Mouse (Mus musculus) liver (tissue): Measurements from ENCODE around the gene Pecam1.
"Not testable (repeated sequence)": the region's sequence is repeated elsewhere in the genome, so short reads cannot be mapped to it uniquely, and the experiment has no call there.

Experiments
- DNase-seq: peaks from one replicate; pipeline ENCODE4 v3.0.0-alpha.2; 2020; ENCODE audit warnings: mixed read lengths

The Pecam1 gene

DNA sequence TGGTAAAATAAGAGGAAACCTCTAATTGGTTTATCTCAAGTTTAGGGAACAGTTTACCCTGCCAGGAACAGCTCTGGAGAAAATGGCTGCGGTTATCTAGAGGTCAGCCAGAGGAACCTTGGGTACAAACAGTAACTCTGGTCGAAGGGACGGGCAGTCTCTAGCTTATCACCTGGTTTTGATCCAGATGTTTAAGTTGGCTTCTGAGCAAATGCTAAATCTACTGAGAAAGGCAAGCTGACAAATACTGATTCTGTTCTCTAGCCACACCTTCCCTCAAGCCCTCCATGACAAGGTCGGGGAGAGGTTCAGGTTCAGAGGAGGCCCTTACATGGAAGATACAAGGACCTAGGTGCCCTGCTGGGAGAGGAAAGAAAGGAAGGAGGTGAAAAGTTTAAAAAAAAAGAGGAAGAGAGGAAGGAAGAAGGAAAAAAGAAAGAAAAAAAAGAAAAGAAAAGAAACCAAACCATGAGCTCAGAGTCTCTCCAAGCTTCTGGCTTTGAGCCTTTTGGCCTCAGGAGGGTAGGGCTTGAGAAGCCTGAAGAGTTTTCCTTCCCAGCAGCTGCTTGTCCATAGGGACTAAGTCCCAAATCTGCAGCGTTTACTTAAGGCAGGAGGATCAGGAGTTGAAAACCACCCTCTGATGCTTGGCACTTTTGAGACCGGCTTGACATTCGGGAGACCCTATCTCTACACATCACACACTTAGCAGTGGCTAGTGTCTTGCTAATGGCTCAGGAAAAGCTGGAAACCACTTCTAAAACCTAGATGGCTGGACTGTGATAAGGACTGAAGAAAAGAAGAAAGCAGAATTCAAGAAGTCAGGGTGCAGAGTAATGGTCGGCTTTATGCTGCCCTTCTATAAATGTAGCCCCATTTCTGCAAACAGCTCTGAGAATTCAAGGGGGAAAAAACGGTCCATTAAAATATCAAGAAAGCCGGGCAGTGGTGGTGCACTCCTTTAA, 21.7 kb downstream of the Pecam1 start:
- no peak for DNase-seq

DNA sequence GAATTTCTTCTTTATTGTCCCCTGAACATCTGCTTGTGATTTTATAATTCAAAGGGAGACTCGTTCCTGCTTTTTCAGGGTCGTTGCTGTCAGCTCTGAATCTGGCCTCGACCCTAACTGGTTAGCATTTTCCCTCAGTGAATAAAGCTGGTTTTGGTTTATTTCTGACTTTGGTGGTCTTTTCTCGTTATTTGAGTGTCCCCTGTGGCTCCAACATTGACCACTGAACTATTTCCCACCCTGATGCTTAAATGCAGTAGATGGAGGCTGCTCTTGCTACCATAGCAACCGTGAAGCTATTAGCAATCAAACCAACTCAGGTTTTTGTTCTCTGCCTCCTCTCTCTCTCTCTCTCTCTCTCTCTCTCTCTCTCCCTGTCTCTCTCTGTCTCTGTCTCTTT, 22.5 kb downstream of the Pecam1 start:
- DNase-seq: no peak

DNA sequence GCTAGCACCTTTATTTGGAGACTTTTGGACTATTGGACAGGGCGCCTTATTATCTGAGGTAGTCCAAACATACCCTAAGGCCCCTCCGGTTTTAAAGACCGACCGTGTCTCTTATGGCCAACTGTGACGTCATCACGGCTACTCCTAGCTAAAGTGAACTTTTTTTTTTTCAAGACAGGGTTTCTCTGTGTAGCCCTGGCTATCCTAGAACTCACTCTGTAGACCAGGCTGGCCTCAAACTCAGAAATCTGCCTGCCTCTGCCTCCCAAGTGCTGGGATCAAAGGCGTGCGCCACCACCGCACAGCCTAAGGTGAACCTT, 25.6 kb downstream of the Pecam1 start:
- DNase-seq: not testable (repeated sequence)

DNA sequence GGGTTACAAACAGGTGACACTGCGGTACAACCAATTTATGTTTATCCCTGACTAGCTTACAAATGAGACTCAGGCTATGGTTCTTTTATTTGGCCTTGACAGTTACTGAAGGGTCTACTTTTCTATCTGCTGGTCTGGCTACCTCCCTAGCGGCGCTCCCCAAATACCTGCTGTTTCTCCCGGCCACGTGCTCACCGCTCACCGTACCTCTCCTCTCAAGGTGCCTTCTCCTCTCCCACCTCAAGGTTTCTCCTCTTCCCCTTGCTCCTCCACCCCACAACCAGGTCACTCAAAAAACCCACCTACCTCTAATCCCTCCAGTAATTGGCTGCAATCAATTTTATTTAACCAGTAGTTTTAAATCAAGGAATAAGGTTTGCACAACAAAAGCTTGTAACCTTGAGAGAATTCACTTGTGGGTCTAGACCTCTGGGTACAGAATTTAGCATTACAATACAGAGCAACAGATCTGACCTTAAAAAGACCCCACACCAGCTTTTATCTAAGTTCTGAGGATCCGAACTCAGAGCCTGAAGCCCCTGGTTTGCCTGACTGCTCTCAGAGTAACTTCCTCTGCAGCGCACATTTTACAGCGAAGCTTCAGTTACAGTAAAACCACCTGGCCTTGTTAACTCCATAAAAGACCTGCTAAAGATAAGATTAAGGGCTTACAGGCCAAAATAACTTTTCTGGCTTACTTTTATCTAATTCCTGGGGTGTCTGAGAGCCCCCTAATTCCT, 26.1 kb downstream of the Pecam1 start:
- DNase-seq: no peak

DNA sequence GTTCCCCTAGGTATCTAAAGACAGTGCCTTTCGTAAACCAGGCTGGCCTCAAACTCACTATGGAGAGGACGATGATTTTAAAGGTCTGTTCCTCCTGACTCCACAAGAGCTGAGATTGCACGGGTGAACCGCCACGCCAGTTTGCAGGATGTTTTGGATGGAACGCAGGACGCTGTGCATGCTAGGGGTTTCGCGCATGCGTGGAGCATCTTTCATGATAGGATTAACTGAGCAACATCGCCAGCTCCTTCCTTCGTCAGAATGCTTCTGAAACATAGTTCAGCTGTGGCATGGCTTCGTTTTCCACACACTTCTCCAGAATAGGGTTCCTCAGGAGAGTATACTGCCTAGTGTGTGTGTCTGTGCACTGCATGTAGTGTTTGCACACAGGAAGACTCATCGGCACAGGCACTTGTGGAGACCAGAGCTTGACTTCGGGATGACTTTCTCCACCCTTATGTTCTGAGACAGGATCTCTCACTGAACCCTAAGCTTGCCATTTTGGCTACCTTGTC, 26.8 kb downstream of the Pecam1 start:
- DNase-seq: peak; percentile 34

DNA sequence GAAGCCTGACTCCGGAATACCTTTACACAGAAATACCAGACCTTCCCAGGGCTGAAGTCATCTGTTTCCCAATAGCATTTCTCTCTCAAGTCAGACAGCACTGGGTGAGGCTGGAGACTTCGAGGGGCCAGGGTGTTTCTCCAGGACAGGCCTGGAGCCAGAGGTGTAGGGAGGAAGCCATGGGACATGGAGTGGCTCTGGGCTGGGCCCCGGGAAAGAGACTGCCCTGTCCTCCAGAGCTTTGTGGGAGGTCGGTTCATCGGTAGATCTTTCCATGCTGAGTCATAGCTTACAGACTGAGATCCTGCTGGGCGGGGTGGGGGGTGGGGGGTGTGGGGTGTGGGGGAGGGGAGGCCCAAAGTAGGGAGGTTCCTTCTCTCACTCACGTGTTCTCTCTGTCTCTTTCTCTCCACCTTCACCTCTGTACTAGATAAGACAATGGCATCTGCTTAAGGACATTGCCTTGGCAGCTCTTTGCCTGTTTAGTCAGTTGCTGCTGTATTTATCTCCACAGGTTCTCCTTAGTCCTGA, 27.5 kb downstream of the Pecam1 start:
- DNase-seq: peak; percentile 70

DNA sequence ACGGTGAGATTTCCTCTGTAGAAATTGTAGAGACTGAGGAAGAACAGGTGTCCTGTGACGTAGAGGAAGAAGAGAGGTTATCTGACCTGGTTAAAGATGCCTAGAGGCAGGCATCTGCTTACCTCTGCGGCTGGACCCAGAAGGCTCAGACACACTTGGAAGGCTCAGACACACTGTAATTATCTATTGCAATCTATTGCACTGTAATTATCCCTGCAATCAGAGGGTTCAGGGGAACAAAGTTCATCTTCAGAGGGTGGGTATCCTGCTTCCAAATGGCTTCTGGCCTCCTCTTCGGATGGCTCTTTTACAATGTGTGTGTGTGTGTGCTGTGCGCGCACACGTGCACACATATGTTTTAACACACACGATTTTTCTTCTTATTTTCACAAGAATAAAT, 30.0 kb downstream of the Pecam1 start:
- no peak for DNase-seq

DNA sequence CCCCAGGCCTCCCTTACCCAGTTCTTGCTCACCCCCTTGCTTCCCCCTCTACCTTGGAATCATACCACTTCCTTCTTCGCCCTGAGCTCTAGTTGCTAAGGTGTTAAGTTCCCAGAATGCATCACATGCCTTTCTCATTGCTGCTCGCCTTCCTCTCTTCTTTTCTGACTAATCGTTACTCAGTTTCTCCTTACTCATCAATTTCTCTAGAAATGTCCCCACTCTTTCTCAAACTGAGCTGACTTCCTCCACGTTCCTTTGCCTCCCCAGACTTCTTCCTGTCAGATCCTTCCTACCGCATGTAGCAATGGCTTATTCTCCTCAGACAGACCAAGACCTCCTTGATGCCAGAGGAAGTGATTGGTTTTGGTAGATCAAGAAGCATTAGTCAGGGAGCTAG, 33.9 kb downstream of the Pecam1 start:
- DNase-seq: no peak

DNA sequence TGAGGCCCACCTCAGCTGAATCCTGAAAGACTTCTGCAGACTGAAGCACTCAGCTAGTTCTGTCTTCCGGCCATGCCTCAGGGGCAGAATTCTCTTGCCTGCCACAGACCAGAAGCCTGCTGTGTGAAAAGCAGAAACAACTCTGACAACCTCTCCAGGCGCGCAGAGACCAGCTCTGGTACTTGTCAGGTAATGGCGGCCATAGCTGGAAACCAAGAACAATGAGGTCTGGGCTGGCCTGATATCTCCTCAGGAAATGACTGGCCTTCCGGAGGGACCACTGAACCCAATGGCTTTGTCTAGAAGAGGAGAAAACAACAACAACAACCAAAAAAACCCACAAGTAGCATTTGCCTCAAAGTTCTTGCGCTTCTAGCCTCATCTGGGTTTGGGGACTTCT, 35.4 kb downstream of the Pecam1 start:
- DNase-seq: peak; percentile 26

DNA sequence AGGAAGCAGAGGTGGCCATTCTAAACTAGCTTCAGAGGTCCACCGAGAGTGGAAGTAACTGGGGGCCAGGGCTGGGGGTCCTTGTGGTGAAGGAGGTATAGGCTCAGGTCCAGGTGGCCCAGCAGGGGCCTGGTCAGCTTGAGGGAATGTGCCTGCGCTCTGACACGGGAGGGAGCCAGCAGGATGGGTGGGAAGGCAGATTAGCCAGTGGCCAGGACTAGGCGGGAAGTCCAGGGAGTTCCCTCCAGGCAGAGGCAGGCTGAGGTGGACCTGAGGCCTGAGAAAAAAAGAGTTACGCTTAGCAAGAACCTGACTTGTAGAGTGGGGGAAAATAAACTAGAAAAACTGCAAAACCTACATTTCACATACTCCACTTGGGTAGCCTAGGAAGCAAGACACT, 39.6 kb downstream of the Pecam1 start:
- no peak for DNase-seq

DNA sequence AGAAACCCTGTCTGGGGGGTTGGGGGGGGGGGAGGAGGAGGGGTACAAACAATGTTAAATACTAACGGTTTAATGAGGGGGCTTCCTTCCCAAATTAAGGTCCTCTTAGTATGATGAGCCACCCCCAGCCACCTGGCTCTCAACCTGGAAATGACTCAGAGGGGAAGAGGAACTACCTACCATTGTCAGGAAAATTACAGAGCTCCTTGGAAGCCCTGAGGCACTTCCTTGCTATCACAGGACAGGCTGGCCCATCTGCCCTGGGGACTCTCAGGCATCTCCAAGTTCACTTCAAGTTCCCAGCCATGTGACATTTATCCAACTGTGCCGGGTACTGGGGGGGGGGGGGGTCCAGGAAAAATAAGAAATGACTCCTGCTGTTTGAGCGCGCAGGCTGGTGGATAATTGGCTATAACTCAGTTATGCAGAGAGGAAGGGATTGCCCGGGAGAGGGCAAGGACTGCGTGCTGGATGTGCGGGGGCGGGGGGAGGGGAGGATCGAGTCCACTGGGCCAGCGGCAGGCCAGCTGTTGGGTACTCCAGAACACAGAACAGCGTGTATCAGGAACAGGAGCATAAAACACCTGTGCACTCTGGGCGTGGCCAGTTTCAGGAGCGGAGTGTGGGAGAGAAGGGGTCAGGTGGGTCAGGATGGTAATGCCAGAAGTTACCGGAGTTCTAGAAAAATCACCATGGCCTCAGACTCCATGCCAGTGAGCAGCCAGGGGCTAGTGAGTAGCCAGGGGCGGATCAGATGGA, 41.0 kb downstream of the Pecam1 start:
- no peak for DNase-seq

DNA sequence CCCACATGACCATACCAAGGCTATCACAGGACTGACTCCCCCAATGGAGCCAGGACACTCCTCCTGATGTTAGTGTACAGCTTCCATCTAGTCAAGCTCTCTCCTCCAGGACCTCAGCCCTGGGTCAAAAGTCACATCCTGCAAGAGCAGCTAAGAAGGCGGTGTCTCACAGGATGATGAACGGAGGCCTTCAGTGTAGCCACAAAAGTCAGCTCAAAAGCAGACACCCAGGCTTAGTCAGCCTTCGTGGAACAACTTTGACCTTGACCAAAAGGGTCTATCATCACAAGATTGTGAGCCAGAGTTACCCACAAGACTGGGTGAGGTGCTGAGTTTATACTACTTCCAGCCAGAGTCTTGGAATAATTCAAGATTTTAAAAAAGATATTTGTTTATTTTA, 42.6 kb downstream of the Pecam1 start:
- no peak for DNase-seq

DNA sequence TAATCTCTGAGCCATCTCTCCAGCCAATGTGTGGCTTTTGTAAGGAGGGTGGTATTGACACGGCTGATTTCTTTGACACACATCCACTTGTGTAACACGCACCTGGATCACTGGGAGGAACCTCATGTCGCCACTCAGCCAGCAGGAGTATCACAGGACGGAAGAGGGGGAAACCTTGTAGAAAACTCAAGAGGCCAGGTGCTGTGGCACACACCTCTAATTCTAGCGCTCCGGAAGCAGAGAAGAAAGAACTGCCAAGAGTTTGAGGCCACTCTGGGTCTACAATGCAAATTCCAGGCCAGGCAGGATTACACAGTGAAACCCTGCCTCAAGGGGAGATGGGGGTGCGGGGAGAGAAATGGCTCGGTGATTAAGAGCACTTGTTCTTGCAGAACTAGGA, 43.3 kb downstream of the Pecam1 start:
- DNase-seq: no peak

DNA sequence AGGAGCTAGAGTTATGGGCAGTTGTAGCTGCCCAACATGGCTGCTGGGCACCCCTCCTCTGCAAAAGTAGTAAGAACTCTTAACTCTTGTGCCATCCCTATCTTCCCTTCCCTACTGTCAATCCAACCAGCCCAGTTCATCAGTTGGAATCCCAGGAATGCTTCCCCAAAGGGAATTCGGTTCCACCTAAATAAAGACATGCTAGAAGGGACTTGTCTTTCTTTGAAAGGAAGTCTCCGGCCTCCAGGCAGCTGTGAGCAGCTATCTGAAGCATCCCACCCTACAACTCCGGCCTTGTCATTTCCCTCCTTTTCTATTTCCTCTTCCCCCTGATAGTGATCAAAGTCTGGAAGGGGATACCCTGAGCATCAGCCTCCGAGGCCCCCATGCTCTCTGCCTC, 44.2 kb downstream of the Pecam1 start:
- DNase-seq: no peak

DNA sequence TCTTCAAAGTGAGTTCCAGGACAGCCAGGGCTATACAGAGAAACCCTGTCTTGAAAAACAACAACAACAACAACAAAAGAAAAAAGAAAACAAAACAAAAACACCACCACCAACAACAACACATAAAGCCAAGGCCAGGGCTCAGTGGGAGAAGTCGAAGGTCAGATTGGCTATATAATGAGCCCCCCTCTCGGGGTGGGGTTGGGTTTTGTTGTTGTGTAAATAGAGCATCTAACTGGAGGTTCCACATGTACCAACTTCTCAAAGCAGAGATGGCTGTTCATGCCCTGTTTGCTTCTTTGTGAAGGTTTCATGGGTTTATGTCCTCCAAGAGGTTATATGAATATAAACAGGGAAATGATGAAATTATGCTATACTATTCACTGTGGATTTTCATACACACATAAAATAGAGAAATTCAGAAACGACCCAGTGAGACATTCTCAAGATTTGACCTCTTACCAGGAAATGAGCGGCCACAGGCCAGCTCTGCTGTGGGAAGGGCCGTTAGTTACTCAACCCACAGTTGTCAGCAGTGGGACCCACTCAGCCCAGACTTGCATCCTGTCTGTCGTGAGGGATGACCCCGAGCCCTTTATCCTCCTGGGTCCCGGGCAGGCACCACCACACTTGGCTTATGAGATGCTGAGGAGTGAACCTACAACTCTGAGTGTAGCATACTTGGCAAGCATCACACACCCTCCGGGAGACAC, 45.9 kb downstream of the Pecam1 start:
- no peak for DNase-seq

DNA sequence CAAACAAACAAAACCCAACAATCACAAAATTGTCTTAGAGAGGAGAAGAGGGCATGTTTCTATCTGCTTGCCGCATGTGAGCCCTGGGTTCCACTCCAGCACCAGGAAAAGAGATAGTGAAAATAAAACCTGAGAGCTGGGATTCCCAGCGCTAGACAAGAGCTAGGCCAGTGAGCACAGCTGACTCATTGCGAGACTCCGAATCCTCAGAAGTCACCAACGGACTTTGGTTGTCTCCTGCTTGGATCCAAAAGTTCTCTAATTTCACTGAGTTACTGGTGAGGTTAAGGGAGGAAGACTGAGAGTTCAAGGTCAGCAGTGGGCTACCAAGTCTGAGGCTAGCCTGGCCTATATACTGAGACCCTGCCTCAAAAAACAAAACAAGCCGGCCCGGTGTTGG, 46.5 kb downstream of the Pecam1 start:
- no peak for DNase-seq

DNA sequence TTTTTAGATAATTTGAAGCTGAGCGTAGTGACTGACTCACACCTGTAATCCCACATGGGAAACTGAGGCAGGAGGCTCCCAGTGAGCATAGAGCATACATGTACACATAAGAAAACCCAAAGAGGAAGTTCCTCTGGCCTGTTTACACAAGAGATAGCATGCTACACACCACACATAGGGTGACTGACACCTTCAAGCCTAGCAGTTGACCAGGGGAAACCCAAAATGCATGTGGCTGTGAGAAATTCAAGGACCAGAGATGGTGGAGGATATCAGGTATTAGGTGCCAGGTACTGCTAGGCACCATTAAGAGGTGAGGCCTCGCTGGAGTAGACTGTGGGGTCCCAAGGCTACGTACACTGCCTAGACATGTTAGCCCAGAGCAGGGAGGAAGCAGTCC, 47.8 kb downstream of the Pecam1 start:
- no peak for DNase-seq

DNA sequence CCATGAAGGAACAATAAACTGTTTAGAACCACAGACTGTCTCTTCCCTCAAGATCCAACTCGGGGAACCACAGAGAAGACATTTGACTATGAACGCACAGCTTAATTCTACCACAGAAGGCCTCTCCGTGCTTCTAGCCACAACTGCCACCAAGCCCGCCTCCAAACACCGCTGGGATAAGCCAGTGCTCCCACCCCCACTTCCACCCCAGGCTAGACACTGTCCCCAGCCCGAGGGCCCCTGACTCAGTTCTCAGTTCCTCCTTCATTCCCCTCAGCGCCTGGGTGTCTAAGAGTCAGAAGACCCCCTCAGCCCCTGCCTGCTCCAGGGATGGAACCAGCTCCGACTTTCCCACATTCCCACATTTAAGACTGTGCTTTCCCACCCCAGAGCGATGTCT, 48.8 kb downstream of the Pecam1 start:
- peak; percentile 24 for DNase-seq

DNA sequence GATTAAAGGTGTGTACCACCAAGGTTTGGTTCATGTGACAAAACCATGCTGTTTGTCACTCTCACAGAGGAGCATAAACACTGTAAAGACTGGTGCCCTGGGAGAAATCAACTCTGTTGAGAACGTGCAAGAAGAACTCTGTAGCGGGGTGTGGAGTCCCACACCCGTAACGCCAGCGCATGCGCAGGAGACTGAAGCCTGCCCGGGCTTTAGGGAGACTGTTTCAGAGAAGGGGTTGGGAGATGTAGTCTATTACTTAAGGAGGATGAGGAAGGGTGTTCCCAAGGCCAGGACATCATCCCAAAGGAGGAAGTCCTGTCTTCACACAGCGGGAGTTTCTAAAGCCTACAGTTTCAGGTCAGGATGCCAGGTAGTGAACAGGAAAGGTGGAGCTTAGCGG, 51.3 kb downstream of the Pecam1 start:
- no peak for DNase-seq

DNA sequence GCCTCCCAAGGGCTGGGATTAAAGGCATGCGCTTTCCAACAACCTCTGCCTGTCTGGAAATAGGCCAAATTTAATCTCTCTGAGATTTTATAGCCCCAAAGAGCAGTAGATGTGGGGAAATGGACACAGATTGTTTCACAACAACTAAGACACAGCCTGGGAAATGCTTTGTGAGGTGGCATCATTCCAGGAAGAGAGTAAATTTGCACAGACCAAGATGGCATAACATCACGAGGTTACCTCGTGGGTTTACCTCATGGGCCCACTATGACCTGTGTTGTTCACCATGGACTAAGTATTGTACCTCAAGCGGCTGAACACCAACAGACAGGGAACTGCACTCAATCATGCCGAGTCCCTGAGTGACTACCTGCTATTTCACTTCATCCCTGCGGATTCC, 52.1 kb downstream of the Pecam1 start:
- no peak for DNase-seq

DNA sequence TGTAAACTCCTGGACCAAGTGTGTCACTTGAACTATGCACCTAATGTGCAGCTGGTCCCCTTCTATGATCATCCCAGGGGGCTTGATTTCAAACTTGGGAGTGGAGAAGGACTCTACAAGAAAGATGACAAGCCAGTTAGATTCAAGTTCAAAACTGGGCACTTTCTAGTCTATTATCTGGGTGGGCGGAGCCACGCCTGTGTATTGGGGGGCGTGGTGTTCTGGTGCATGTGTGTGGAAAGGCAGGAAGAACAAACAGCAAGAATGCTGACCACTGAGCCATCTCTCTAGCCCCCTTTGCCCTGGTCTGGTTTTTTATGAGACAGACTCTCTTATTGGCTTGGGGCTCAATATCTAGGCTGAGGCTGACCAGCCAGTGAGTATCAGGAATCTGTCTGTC, 54.5 kb downstream of the Pecam1 start:
- DNase-seq: peak; percentile 28

DNA sequence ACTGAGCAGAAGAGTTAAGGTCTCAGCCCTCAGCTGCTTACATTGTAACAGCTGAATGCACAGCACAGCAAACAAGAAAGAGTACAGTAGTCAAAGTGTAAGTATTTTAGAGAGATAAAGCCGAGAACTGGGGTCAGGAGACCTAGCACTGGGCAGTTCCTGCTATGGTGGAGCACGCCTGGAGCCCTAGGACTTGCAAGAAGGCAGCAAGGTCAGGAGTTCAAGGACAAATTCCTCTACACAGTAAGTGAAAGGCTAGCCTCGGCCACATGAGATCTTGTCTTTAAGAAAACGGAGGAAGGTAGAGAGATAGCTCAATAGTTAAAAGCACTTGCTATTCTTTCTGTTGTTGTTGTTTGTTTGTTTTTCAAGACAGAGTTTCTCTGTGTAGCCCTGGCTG, 57.5 kb downstream of the Pecam1 start:
- no peak for DNase-seq
